Mouse (Mus musculus): ENCODE data around the gene Rps16. TPM values are rescaled to one million over a fixed set of nuclear protein-coding genes. Genes with fewer than 3 reads are reported as not detected.

The Rps16 gene
- polyA plus RNA-seq, 1 experiment from 2014 or later: 573 TPM

DNA sequence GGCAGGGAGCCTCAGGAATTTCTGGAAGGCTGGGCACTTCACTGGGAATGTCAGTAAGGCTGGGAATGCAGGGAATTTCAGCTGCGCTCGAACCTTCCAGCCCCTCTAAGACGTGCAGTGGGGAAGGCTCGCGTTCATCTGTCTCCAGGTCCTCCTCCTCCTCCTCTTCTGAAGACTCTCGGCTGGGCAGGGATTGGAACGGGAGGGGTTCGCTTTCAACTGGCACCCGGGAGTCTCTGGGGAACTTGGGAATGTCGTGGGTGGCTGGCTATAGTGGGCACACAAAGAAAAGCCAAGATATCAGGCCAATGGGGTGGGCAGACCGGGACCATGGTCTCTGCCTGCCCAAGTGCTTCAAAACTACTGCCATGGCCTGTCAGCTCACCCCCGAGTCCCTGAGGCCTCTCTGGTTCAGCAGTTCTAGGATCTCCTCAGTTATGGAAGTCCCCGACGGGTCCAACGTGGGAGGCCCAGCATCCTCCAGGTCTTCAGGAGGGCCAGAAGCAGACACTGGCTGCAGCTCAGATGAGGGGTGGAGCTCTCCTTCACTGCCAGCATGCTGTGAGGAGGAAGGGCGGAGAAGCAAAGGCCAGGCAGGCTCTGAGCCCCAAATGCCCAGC lies 12.1 kb downstream of the Rps16 start:
- no peak overlapping the region for H3K9ac ChIP-seq
- no peak overlapping the region; the same call in 1 of the 2 replicates for H3K27ac ChIP-seq
- no peak for ATAC-seq (replicated peaks; ENCODE audit: insufficient number of reproducible peaks, insufficient read depth, low FRiP score, low read depth)
- no peaks in the 10 kb centered on the region for H3K27me3 ChIP-seq
- WGBS: 49% methylated on average over 16 of the region's 16 CpGs
- peaks cover 30% of the 10 kb centered on the region for H3K4me1 ChIP-seq (replicated peaks)
- no peak overlapping the region for H3K4me3 ChIP-seq
- H3K4me2 ChIP-seq: no peak overlapping the region
- no peaks in the 10 kb centered on the region for H3K9me3 ChIP-seq (replicated peaks)
- H3K36me3 ChIP-seq: peaks cover 80% of the 10 kb centered on the region

DNA sequence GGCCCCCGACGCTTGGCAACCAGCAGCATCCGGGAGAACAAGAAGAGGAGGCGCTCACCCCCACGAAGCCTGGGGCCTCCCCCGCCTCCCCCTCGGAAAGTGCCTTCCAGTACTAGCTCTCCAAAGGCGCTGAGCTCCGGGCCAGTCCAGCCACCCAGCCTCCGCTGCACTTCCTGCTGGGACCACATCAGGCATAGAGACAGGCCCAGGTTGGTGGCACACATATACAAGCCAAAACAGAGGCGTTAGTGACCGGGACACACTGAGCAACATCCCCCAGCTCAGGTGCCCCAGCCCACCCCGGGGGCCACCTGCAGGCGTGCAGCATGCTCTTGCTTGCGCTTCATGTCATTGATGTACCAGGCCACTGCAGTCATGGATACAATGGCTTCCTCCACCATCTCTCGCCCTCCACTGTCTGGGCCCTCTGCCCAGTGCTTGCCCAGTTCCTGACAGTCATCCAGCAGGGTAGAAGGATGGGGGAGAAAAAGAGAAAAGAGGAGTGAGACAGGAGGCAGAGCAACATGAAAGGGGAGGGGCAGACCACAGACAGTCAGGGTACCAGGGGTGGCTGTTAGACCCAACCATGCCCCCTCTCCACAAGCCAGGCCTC lies 17.3 kb downstream of the Rps16 start:
- H3K4me2 ChIP-seq: no peak overlapping the region
- H3K36me3 ChIP-seq: peaks cover 66% of the 10 kb centered on the region
- no peak for ATAC-seq (replicated peaks; ENCODE audit: insufficient number of reproducible peaks, insufficient read depth, low FRiP score, low read depth)
- peaks cover 22% of the 10 kb centered on the region for H3K4me1 ChIP-seq (replicated peaks)
- H3K9me3 ChIP-seq (replicated peaks): no peaks in the 10 kb centered on the region
- H3K27ac ChIP-seq: no peak overlapping the region
- H3K27me3 ChIP-seq: no peaks in the 10 kb centered on the region
- H3K4me3 ChIP-seq: no peak overlapping the region
- WGBS: 86% methylated on average over 16 of the region's 16 CpGs
- no peak overlapping the region for H3K9ac ChIP-seq

DNA sequence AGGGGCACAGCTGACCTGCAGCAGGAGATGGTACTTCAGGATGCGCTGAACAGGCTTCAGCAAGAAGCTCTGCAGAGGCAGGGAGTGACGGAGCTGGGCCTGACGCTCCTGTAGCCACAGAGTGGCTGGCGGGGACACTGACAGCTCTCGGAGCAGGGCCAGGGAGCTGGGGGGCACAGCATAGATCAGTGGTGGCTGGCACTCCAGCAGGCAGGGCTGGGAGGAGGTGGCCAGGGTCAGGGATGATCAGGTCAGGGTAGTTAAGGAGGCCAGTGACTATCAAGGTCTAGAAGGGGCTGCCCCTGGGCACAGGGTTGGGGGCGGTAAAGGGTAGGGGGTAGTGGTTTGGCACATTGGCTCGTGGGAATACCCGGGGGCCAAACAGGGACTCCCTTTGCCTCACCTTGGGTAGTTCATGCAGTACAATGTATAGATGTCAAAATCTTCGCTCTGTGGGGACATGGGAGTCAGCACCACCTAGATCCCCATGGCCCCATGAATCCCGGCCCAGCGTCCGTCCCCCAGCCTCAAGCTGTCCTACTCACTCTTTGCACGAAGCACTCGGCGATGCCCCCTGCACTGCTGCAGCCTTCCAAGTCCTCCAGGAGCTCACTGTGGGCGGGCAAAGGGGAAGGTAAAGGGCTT lies 17.9 kb downstream of the Rps16 start:
- H3K4me3 ChIP-seq: no peak overlapping the region
- 86% methylated on average over 16 of the region's 16 CpGs for WGBS

DNA sequence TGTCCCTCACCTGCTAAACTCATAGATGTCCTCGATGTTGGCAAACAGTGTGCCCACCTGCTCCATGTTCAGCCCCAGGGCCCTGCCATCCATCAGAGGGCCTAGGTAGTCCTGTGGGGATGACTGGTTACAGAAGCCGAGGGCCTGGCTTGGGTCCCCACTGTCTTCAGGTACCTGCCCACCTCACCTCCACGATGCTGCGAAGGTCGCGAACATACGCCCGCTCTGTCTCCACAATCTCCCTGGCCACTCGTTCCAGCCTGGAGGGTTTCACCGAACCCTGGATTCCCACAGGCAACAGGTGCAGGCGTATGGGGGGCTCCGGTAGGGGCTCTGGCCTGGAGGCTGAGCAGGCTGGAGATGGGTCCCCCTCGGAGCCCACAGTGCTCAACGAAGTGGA lies 19.6 kb downstream of the Rps16 start:
- Histone ChIP-seq H3K4me3 (peak overlapping the region; percentile 74), H3K4me1 (replicated peaks) (peaks cover 30% of the 10 kb centered on the region), H3K36me3 (peaks cover 47% of the 10 kb centered on the region), H3K27me3 (no peaks in the 10 kb centered on the region), H3K9ac (peak overlapping the region; percentile 85; the same call in 1 of the 2 replicates), H3K4me2 (peak overlapping the region; percentile 81), H3K27ac (no peak overlapping the region), H3K9me3 (replicated peaks) (no peaks in the 10 kb centered on the region)
- ATAC-seq (replicated peaks; ENCODE audit: insufficient number of reproducible peaks, insufficient read depth, low FRiP score, low read depth): no peak
- WGBS: 87% methylated on average over 14 of the region's 14 CpGs

More for the DNA sequence above, 17.9 kb downstream of the Rps16 start:
- Histone ChIP-seq H3K27me3 (no peaks in the 10 kb centered on the region), H3K27ac (no peak overlapping the region), H3K4me1 (replicated peaks) (peaks cover 22% of the 10 kb centered on the region), H3K36me3 (peaks cover 63% of the 10 kb centered on the region), H3K4me2 (0 out of 2 replicates have a peak overlapping the region, but pooled peaks have one; percentile 4), H3K9me3 (replicated peaks) (no peaks in the 10 kb centered on the region), H3K9ac (0 out of 2 replicates have a peak overlapping the region, but pooled peaks have one; percentile 25)
- ATAC-seq (replicated peaks; ENCODE audit: insufficient number of reproducible peaks, insufficient read depth, low FRiP score, low read depth): no peak

DNA sequence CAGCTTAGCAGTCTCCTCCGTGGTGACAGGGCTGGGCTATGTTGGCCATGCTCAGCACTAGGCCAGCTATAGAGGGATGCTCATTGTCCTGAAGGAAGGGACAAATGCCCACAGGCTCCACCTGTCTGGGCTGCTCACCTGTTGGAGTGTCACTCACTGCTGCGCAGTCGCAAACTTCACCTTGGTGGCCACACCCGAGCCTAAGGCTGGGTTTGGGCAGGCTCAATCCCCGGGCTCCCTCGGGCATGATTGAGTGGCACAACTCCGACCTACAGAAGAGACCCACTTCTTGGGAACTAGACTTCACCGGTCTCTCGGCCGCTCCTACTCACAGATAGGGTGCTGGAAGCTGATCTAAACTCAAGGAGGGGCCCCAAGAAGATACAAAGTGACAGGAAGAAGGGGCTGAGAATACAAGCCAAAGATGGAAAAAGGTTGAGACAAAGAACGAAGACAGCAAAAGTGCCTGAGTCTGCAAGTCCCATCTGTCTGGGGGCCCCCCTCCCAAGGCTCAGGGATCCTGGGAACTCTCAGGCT lies 20.6 kb downstream of the Rps16 start:
- H3K27me3 ChIP-seq: no peaks in the 10 kb centered on the region
- peaks cover 37% of the 10 kb centered on the region for H3K36me3 ChIP-seq
- H3K9ac ChIP-seq: peak overlapping the region; percentile 85
- H3K9me3 ChIP-seq (replicated peaks): no peaks in the 10 kb centered on the region
- H3K4me2 ChIP-seq: peak overlapping the region; percentile 81
- peaks cover 34% of the 10 kb centered on the region for H3K4me1 ChIP-seq (replicated peaks)
- H3K4me3 ChIP-seq: peak overlapping the region; percentile 74
- WGBS: 11% methylated on average over 11 of the region's 11 CpGs
- H3K27ac ChIP-seq: peak overlapping the region; percentile 97
- no peak for ATAC-seq (replicated peaks; ENCODE audit: insufficient number of reproducible peaks, insufficient read depth, low FRiP score, low read depth)

DNA sequence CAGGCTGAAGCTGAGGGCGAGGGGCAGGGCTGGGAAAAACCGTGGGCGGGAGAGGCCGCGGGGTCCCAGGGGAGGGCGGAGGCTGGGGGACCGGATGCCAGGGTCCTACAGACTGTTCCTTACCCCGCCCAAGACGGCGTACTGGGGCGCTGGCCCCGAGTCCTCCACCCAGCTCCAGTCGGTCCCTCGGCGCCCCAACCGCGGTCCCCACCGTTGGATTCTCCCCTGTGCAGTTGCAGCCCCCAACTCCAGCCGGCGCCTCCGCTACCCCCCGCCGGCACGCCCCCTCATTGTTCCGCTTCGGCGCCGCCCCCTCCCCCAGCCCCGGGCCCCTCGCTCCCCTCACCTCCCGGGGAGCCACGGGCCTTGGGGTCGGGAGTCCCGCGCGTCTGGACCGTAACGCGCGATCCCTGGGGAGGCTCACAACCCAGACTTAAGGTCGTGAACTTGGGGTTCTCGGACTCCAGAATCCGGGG lies 21.1 kb downstream of the Rps16 start:
- Histone ChIP-seq H3K4me1 (replicated peaks) (peaks cover 40% of the 10 kb centered on the region), H3K4me2 (peak overlapping the region; percentile 81)
- no peak for ATAC-seq (replicated peaks; ENCODE audit: insufficient number of reproducible peaks, insufficient read depth, low FRiP score, low read depth)

DNA sequence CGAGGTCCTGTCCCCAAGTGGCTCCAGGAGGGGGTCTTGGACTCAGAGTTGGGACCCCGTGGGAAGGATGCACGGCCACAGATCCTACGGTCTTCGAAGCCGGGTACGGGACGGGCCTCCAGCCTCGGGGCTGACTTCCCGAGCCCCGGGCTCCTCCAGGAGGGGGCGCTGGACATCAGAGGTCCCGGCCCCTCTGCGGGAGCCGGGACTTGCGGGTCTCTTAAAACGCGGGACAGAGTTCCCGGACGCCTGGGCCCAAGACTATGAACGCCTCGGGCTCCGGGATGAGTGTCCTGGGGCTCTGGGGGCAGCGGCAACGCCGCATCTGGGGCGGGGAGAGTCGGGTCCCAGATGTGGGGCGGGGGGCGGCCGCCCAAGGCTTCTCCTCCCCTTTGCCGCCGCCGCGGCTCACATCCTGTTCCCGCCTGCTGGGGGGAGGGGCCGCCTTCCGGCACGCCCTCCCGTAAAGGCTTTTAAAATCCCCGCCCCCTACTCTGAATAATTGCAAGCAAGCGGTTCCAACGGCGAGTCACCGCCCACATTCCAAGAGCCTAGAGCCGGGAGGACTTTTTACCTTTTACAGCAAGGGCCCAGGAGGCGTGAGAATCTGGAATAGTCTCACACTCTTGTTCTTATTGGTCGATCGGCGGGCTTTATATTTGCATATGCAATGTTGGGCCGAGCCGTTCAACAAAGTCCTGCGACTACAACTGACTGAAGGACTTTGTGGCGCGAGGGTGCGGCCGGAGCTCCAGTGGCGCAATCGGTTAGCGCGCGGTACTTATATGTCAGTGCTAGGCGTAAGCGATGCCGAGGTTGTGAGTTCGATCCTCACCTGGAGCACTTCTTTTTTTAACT lies 22.0 kb downstream of the Rps16 start, which contains the start of gene Plekhg2:
TSS of gene Plekhg2 (minus strand) at position 349 of the 858 bp plus-strand sequence.
- Histone ChIP-seq H3K36me3 (peaks cover 23% of the 10 kb centered on the region), H3K27me3 (no peaks in the 10 kb centered on the region), H3K4me1 (replicated peaks) (peaks cover 47% of the 10 kb centered on the region), H3K9me3 (replicated peaks) (no peaks in the 10 kb centered on the region), H3K27ac (peak within 1 kb of the TSS; percentile 97), H3K4me2 (peak within 1 kb of the TSS; percentile 81), H3K9ac (peak within 1 kb of the TSS; percentile 85), H3K4me3 (peak within 1 kb of the TSS; percentile 74)
- peak; percentile 88 for ATAC-seq (replicated peaks; ENCODE audit: insufficient number of reproducible peaks, insufficient read depth, low FRiP score, low read depth)
- under 1% methylated on average over 66 of the region's 66 CpGs for WGBS

More for the DNA sequence above, 21.1 kb downstream of the Rps16 start:
- Histone ChIP-seq H3K9ac (peak overlapping the region; percentile 85), H3K27me3 (no peaks in the 10 kb centered on the region), H3K9me3 (replicated peaks) (no peaks in the 10 kb centered on the region), H3K36me3 (peaks cover 32% of the 10 kb centered on the region), H3K4me3 (peak overlapping the region; percentile 74), H3K27ac (peak overlapping the region; percentile 97)
- 0% methylated on average over 40 of the region's 43 CpGs for WGBS

DNA sequence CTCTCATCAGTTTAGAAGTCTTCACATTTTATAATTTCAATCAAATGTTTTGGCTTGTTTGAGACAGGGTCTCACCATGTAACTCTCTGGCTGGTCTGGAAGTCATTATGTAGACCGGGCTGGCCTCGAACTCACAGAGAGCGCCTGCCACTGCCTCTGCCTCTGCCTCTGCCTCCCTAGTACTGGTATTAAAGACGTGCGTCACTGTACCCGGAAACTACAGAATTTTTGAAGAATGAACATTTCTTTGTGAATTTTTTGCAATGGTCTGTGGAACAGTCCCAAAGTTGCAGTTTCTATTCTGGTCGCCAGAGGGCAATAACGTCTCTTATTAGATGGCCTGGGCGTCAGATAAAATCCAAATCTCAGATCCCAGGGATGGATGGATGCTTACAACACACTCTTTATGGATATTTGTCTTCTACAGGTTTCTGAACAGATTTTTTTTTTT lies 22.7 kb downstream of the Rps16 start:
- Histone ChIP-seq H3K9me3 (replicated peaks) (no peaks in the 10 kb centered on the region), H3K4me1 (replicated peaks) (peaks cover 50% of the 10 kb centered on the region), H3K27ac (peak overlapping the region; percentile 97), H3K27me3 (no peaks in the 10 kb centered on the region), H3K4me3 (peak overlapping the region; percentile 74), H3K4me2 (peak overlapping the region; percentile 81), H3K36me3 (peaks cover 16% of the 10 kb centered on the region), H3K9ac (0 out of 2 replicates have a peak overlapping the region, but pooled peaks have one; percentile 41)
- 1% methylated on average over 9 of the region's 9 CpGs for WGBS
- ATAC-seq (replicated peaks; ENCODE audit: insufficient number of reproducible peaks, insufficient read depth, low FRiP score, low read depth): peak; percentile 1

DNA sequence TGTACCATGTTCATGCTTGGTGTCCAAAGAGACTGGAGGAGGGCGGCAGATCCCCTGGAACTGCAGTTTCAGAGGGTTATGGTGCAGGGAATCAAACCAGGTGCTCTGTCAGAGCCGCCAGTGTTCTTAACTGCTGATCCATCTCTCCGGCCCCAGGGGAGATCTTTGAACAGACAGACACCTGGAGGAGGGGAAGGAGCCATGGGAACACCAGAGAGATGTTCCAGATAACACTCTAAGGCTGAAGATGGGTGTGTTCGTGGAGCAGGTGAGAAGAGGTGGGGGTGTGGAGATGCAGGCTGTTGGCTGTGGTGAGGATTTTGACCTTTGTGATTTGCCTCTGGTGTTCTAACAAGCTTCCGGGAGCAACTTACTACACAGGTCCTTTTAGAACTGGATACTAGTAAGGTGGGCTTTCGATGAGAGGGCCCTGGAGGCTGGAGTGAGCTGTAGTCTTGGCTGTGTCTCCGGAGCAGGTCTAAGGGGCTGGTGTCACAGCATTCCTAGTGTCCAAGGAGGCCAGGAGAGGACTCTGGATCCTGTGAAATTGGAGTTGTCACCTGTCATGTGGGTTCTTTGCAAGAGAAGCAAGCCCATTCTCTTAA lies 23.5 kb downstream of the Rps16 start:
- Histone ChIP-seq H3K9me3 (replicated peaks) (no peaks in the 10 kb centered on the region), H3K27me3 (no peaks in the 10 kb centered on the region), H3K4me1 (replicated peaks) (peaks cover 51% of the 10 kb centered on the region), H3K4me3 (no peak overlapping the region), H3K9ac (no peak overlapping the region), H3K27ac (peak overlapping the region; percentile 98), H3K4me2 (no peak overlapping the region), H3K36me3 (peaks cover 8% of the 10 kb centered on the region)
- ATAC-seq (replicated peaks; ENCODE audit: insufficient number of reproducible peaks, insufficient read depth, low FRiP score, low read depth): no peak
- 77% methylated on average over 7 of the region's 7 CpGs for WGBS

DNA sequence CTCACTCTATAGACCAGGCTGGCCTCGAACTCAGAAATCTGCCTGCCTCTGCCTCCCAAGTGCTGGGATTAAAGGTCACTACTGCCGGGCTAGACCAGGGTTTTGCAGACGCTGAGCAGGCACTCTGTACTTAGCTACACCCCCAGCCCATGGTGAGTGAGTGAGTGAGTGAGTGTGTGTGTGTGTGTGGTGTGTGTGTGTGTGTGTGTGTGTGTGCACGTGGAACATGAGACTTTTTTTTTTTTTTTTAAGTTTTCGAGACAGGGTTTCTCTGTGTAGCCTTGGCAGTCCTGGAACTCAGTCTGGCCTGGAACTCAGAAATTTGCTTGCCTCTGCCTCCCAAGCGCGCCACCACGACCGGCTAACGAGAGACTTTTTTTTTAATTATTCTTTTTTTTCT lies 24.2 kb downstream of the Rps16 start:
- Histone ChIP-seq H3K4me1 (replicated peaks) (peaks cover 53% of the 10 kb centered on the region), H3K9ac (peak overlapping the region; percentile 65; the same call in 1 of the 2 replicates), H3K27ac (peak overlapping the region; percentile 98), H3K4me2 (peak overlapping the region; percentile 84), H3K9me3 (replicated peaks) (no peaks in the 10 kb centered on the region), H3K27me3 (no peaks in the 10 kb centered on the region), H3K4me3 (peak overlapping the region; percentile 79; the same call in 1 of the 2 replicates), H3K36me3 (peaks cover 5% of the 10 kb centered on the region; the same call in 1 of the 2 replicates)
- 74% methylated on average over 10 of the region's 10 CpGs for WGBS
- no peak for ATAC-seq (replicated peaks; ENCODE audit: insufficient number of reproducible peaks, insufficient read depth, low FRiP score, low read depth)
